Mouse (Mus musculus) frontal cortex, adult (tissue): ENCODE data around the gene Rnf224.
"Not testable (repeated sequence)": the region's sequence is repeated elsewhere in the genome, so short reads cannot be mapped to it uniquely, and the experiment has no call there.

Source experiments
- ATAC-seq: cut with Nextera tagmentation; 2 replicates; pipeline ENCODE4 v1.9.2; 2017; ENCODE audit warnings: mild to moderate bottlenecking, moderate library complexity, mixed read lengths; ENCODE audit not compliant: low TSS enrichment

The Rnf224 gene

DNA sequence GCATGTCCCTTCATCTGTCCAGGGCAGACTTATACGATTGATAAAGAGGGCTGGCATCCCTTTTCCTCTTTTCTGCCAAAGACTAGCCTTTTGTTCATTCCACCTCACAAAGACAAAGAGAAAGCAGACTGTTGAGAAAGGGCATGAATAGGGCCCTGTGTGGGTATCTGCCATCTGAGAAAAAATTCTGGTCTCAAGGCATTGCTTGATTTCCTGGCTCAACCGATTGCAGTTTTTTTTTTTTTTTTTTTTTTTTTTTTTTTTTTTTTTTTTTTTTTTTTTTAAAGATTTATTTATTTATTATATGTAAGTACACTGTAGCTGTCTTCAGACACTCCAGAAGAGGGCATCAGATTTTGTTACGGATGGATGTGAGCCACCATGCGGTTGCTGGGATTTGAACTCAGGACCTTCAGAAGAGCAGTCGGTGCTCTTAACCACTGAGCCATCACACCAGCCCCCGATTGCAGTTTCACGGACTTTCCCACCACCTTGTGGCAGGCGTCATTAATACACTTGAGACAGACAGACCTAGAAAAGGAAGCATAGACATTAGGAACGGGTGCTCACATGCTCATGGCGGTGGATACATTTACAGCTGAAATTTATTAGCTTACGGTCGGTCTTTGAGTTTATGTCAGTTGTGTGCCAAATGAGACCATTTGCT, 20.0 kb upstream of the Rnf224 start:
- not testable (repeated sequence) for ATAC-seq

- ATAC-seq, result peak; percentile 89
Measured at GRCm38 (mm10) chr2:25255284-25255779, 18.7 kb upstream of the Rnf224 start, which contains the start of gene Tmem203. TSS of gene Tmem203 (plus strand) at chr2:25255439.

- ATAC-seq, result no peak
Measured at GRCm38 (mm10) chr2:25252331-25252730, 15.7 kb upstream of the Rnf224 start.

DNA sequence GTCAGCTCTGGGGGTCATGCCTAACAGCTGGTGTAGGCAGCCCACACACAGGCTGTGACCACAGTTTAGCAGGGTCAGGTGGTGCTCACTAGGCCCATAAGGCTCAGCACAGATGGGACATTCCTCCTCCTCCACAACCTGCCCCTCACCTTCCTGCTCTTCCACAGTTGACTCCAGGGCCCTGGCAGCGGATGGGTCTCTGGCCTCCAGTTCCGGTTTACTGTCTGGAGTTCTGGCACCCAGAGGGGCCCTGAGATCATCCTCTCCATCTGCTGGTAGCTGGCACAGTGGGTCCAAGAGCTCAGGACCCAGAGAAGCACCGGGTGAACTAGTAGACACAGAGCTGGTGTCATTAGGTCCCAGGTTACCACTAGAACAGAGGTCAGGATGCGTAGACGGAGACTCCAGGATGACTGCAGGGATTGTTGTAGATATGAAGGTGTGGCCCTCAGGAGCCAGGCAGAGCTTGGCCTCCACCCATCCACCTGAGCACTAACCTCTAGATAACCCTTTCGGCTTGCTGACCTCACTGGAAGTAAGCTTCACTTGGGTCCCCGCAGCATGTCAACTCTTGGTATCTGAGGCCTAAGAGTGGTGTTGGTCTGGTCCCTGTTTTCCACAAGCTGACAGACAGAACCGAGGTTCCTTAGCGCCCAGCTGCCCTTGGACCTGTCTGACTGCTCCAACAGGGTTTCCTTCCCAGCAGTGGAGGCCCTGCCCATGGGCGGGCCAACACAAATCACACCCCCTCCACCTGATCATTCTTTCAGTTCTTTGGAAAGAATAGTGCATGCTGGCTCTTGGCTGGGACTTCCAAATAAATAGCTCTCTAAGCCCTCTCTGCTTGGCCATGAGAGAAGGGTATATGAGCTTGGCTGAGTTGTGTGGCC, 9.8 kb upstream of the Rnf224 start, which contains the start of gene AL732309.1:
AL732309.1 (minus strand) TSS at position 681 of the 890 bp plus-strand sequence.
- no peak for ATAC-seq

GRCm38 (mm10) chr2:25244144-25244543, 7.6 kb upstream of the Rnf224 start:
- no peak for ATAC-seq

GRCm38 (mm10) chr2:25243342-25243741, 6.8 kb upstream of the Rnf224 start:
- ATAC-seq, result no peak

- ATAC-seq, result peak; percentile 21
Measured at GRCm38 (mm10) chr2:25242101-25242506, 5.5 kb upstream of the Rnf224 start, which contains the start of the genes Rnf208 and Cysrt1. TSS of gene Rnf208 (plus strand) at chr2:25242255. TSS of gene Cysrt1 (minus strand) at chr2:25242452.

DNA sequence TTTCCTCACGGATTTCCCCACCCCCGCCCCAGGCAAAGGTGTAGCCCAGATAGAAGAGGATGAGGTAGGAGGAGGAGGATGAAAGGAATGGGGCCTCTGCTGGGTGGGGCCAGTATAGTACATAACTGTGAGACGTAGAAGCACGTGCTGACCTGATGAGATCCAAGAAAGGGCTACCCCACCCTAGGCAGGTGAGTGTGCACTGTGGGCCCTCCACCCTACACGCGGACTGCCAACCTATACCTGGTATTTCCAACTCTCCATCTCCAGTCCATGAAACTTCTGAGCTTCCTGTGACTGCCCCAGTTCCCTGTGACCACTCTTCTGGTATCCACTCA, 4.8 kb upstream of the Rnf224 start:
- ATAC-seq, result no peak

- peak; percentile 76 for ATAC-seq
Measured at GRCm38 (mm10) chr2:25240723-25241437, 4.3 kb upstream of the Rnf224 start.

- no peak for ATAC-seq
Measured at GRCm38 (mm10) chr2:25240310-25240709, 3.7 kb upstream of the Rnf224 start.

- ATAC-seq, result no peak
Measured at GRCm38 (mm10) chr2:25239766-25240165, 3.2 kb upstream of the Rnf224 start.

GRCm38 (mm10) chr2:25238106-25238505, 1.5 kb upstream of the Rnf224 start:
- no peak for ATAC-seq

DNA sequence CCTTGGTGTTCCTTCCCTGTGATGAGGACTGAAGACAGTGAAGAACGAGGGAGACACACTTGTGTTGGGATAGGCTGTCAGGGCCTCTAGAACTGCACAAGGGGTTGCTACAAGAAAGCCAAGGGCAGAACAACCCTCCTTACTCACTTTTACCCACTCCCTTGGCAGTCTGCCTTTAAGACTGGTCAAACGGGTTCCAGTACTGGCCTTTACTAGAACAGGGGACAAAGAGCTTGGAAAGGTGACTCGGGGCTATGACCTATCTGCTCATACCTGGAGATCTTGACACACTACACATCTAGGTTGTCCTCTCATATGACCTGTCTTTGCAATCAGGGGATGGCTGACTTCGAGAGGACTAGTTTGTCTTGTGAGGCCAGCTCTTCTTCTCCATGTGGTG, 935 bp upstream of the Rnf224 start:
- ATAC-seq, result no peak

DNA sequence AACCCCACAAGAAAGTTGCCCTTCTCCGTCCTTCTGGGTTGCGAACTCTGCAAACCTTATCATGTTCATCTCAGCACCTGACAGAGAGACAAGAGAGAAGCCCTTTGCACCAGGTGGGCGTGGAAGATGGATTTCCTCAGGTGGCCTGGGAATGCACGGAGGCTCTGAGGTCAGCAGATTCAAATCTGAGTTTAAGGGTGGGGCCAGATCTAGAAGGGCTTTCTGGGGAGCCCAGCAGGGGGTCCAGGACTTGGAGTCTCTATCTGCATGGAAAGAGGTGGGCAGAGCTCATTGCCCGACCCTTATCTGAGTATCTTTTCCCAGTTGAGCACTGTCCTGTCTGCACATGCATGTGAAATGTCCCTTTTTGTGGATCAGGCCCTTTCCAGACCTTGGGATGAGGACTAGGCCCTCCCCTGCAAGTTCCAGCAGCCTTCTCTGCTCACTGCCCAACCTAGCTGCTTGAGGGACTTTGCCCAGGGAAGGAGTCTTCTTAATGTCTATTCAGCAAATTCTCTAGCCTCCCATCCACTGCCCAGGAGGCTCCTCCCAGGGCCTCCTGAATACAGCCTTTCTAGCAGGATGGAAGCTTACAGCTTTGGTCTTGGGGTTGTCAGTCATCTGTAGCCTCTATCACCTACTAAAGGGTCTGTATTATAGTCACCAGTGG, 1.9 kb downstream of the Rnf224 start:
- ATAC-seq, result no peak

- ATAC-seq, result no peak
Measured at GRCm38 (mm10) chr2:25234050-25234449, 2.5 kb downstream of the Rnf224 start, which contains the start of gene Slc34a3. TSS of gene Slc34a3 (minus strand) at chr2:25234364.

DNA sequence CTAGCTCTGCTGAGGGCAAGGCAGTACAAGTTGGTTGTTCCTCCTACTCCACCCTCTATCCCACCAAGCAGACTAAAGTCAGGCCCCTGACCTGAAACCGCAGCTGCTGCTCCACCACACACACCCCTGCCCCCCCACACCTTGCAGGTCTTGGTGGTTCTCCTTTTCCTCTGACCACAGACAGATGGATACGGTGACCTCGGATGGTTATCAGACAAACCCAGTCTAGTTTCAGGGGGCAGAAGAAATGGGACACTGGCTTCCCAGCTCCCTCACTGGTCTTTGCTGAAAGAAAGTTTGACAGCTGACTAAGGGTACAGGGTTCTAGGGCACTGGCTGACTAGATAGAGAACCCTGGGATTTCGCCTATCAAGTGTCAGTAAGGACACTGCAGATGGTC, 3.2 kb downstream of the Rnf224 start:
- no peak for ATAC-seq

DNA sequence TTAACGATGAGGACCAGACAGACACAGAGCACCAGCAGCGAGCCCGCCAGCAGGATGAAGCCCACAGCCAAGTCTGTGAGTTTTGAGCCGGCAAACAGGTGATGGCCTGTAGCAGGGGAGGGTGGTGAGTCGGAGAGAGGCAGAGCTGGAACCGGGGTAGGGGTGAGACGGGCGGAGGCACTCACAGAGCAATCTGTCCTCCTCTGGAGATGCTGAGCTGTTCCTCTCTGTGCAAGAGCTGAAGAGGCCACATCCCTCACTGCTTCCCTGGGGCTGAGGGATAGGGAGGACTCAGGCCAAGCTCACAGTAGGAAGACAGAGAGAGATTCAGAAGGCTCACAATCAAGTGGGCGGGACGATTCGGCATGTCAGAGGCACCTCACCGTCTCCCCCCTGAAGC, 5.5 kb downstream of the Rnf224 start:
- no peak for ATAC-seq

GRCm38 (mm10) chr2:25230581-25230980, 6.0 kb downstream of the Rnf224 start:
- ATAC-seq, result no peak

GRCm38 (mm10) chr2:25229582-25229981, 7.0 kb downstream of the Rnf224 start:
- ATAC-seq, result no peak

DNA sequence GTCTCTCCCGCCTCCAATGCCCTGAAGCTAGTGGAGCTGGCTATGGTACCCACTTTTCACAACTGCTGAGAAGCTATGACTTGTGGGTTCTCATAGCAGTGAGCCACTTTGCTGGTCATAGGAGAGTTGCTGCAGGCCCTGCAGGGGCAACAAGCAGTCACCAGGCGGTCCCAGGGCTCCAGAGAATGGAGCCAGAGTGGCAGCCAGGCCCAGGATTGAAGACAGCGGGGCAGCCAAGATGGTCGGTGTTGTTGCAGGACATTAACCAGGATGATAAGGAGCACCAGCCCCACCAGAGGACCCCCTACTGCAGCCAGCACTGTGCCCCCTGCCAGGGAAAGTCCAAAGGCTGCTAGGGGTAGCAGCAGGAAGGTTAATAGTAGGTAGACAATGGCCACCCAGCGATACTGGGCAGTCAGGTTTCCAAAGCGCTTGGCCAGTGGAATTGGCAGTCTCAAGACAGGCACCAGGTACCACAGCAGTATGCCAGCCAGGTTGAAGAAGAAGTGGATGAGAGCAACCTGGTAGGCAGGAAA, 7.5 kb downstream of the Rnf224 start:
- ATAC-seq, result no peak

DNA sequence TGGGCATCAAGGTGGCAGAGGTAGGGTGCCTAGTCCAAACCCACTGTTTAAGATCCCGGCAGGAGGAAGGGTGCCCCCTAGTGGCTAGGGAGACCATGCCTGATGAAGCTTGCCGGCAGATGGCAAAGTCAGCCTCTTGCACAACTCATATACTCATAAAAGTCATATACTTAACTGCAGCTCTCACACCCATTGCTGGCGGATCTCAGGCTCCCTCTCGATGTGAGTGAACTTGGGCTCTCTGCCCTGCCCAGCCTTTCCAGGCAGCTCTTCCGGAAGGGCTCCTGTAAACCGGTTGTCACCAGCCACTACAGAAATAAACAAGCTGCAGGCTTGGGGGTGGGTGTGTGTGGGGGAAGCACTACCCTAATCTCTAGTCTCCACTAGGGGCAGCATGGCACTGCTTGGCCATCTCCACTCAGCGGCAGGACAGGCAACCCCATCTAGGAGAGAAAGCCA, 8.1 kb downstream of the Rnf224 start:
- peak; percentile 46 for ATAC-seq
